Mouse (Mus musculus) cerebellum, adult 2 months (tissue): ENCODE measurements around the gene Sdc4.

ENCODE experiments used
- CTCF ChIP-seq: fragments of 200-500 bp; IDR thresholded peaks from 2 replicates; pipeline ENCODE4 v1.5.1; 2011; ENCODE audit warnings: low read depth, mild to moderate bottlenecking, control low read depth, low read length, moderate library complexity, borderline replicate concordance; ENCODE audit not compliant: insufficient read depth
- POLR2A ChIP-seq: fragments of 200-500 bp; IDR thresholded peaks from 2 replicates; pipeline ENCODE4 v1.6.1; 2011; ENCODE audit warnings: low read length, control low read depth, borderline replicate concordance; ENCODE audit not compliant: insufficient read depth

- TF ChIP-seq POLR2A = no peak
- TF ChIP-seq CTCF = no peak
These were observed 7.3 kb downstream of the Sdc4 start for GRCm38 (mm10) chr2:164436215-164436913.
